10 mouse cellular contexts compared by ENCODE assay signal in genomic region chr14:54575031-54575430, GRCm38 (mm10). TPM values are rescaled to one million over a fixed set of nuclear protein-coding genes. Genes with fewer than 3 reads are reported as not detected.
DNase-seq lines count a peak whose midpoint lies in the region; ATAC-seq and TF ChIP-seq lines count a peak whose summit lies in the region.
"Had no signal": no experiment of that assay in that cellular context is flagged by ENCODE, and none has a peak within 500 bp of the region (broad histone marks: within the 10 kb centered on the region; RNA-seq: fewer than 3 reads in every experiment).

No protein-coding gene starts in this region.

- no peak for TF ChIP-seq CTCF in heart, adult 2 months (IDR thresholded peaks at IDR 0.05)
- TF ChIP-seq CTCF in ES-Bruce4 (IDR thresholded peaks at IDR 0.05; ENCODE audit: low read depth, low read length), result no peak

- WGBS in heart, adult 2 months, result 38% methylated on average over 8 of the region's 8 CpGs
- WGBS in hindbrain, embryonic 11.5 days, result 2% methylated on average over 8 of the region's 8 CpGs
- WGBS in midbrain, embryonic 10.5 days, result 2% methylated on average over 8 of the region's 8 CpGs

- no peak for TF ChIP-seq EP300 in heart, adult 2 months (IDR thresholded peaks at IDR 0.05; ENCODE audit: insufficient read depth, low read depth, low read length)
- TF ChIP-seq EP300 in ES-Bruce4 (IDR thresholded peaks at IDR 0.05; ENCODE audit: insufficient read depth, low read depth, low read length), result no peak

- H3K27me3 ChIP-seq in heart, adult 2 months (ENCODE audit: control insufficient read depth, insufficient read depth, low read length), result peaks cover 2% of the 10 kb centered on the region; the same call in 1 of the 2 replicates
- no peaks in the 10 kb centered on the region for H3K27me3 ChIP-seq in ES-Bruce4 (ENCODE audit: control insufficient read depth, insufficient read depth, low read length, poor library complexity, severe bottlenecking)
- H3K27me3 ChIP-seq in hindbrain, embryonic 11.5 days (ENCODE audit: control insufficient read depth, insufficient read depth, low read length), result 0 out of 2 replicates have a peak, but pooled peaks cover 2% of the 10 kb centered on the region
- H3K27me3 ChIP-seq in midbrain, embryonic 10.5 days (ENCODE audit: low read depth, poor library complexity, severe bottlenecking), result no peaks in the 10 kb centered on the region

- H3K27ac ChIP-seq in heart, adult 2 months, result no peak overlapping the region; the same call in 1 of the 2 replicates
- peak overlapping the region; percentile 98 for H3K27ac ChIP-seq in ES-Bruce4 (ENCODE audit: insufficient read depth, low read length)
- no peak overlapping the region for H3K27ac ChIP-seq in hindbrain, embryonic 11.5 days (ENCODE audit: low read depth, low read length)
- H3K27ac ChIP-seq in midbrain, embryonic 10.5 days (replicated peaks), result peak overlapping the region; percentile 99
- H3K27ac ChIP-seq: macrophage had no signal

- H3K36me3 ChIP-seq in heart, adult 2 months (ENCODE audit: control insufficient read depth, insufficient read depth, low read length), result no peaks in the 10 kb centered on the region
- H3K36me3 ChIP-seq in ES-Bruce4 (ENCODE audit: control insufficient read depth, insufficient read depth, low read length, poor library complexity, severe bottlenecking), result peaks cover 36% of the 10 kb centered on the region
- peaks cover 2% of the 10 kb centered on the region; the same call in 1 of the 2 replicates for H3K36me3 ChIP-seq in hindbrain, embryonic 11.5 days (ENCODE audit: control insufficient read depth, insufficient read depth, low read length)
- H3K36me3 ChIP-seq in midbrain, embryonic 10.5 days, result peaks cover 43% of the 10 kb centered on the region

- TF ChIP-seq POLR2A in heart, adult 2 months (IDR thresholded peaks at IDR 0.05; ENCODE audit: insufficient read depth, low read depth, low read length), result no peak
- TF ChIP-seq POLR2A in ES-Bruce4 (IDR thresholded peaks at IDR 0.05; ENCODE audit: insufficient read depth, low read length), result no peak

- peaks cover 3% of the 10 kb centered on the region for H3K4me1 ChIP-seq in heart, adult 2 months (ENCODE audit: control insufficient read depth, insufficient read depth, low read length)
- peaks cover 6% of the 10 kb centered on the region for H3K4me1 ChIP-seq in ES-Bruce4 (ENCODE audit: control insufficient read depth, insufficient read depth, low read length)
- H3K4me1 ChIP-seq in hindbrain, embryonic 11.5 days (replicated peaks; ENCODE audit: control insufficient read depth, insufficient read depth, low read length), result peaks cover 23% of the 10 kb centered on the region
- peaks cover 87% of the 10 kb centered on the region for H3K4me1 ChIP-seq in midbrain, embryonic 10.5 days

- intact Hi-C loops in heart, adult 2 months (cut with DNase I), result loop anchor here (5.0 kb wide), 1 partner anchor 48 kb away; no protein-coding TSS in a partner anchor

- no peak for ATAC-seq in hindbrain, embryonic 11.5 days (ENCODE audit: low FRiP score)

- H3K79me2 ChIP-seq in heart, adult 2 months (replicated peaks; ENCODE audit: control insufficient read depth, insufficient read depth, low read length), result no peaks in the 10 kb centered on the region

- H3K9ac ChIP-seq in heart, adult 2 months (ENCODE audit: low read depth, low read length), result 0 out of 2 replicates have a peak overlapping the region, but pooled peaks have one; percentile 32
- H3K9ac ChIP-seq in ES-Bruce4 (ENCODE audit: low read depth, poor library complexity, severe bottlenecking), result peak overlapping the region; percentile 96
- peak overlapping the region; percentile 93 for H3K9ac ChIP-seq in hindbrain, embryonic 11.5 days (ENCODE audit: low read depth, low read length)

- DNase-seq in heart, adult 2 months, result no peak
- no peak for DNase-seq in heart, adult 8-10 months (ENCODE audit: low spot score)
- no peak for DNase-seq in hindbrain, embryonic 11.5 days (ENCODE audit: low spot score)
- no peak for DNase-seq in midbrain, embryonic 10.5 days (ENCODE audit: low spot score)
- no peak for DNase-seq in layer of hippocampus, postnatal 14 days (ENCODE audit: low spot score in 2 of 2)
- no peak for DNase-seq in frontal cortex, postnatal 25 days (ENCODE audit: low spot score in 2 of 2)
- no peak for DNase-seq in adrenal gland, adult 2 months

- no peaks in the 10 kb centered on the region for H3K9me3 ChIP-seq in ES-Bruce4 (replicated peaks; ENCODE audit: control insufficient read depth, insufficient read depth, low read length, poor library complexity, severe bottlenecking)
- no peaks in the 10 kb centered on the region for H3K9me3 ChIP-seq in hindbrain, embryonic 11.5 days (ENCODE audit: control insufficient read depth, low read length)
- no peaks in the 10 kb centered on the region for H3K9me3 ChIP-seq in midbrain, embryonic 10.5 days (replicated peaks)

- H3K4me2 ChIP-seq in hindbrain, embryonic 11.5 days (replicated peaks; ENCODE audit: low read depth, low read length), result peak overlapping the region; percentile 83

- peak overlapping the region; percentile 99 for H3K4me3 ChIP-seq in heart, adult 2 months
- H3K4me3 ChIP-seq in ES-Bruce4 (ENCODE audit: low read depth, low read length), result peak overlapping the region; percentile 86
- H3K4me3 ChIP-seq in hindbrain, embryonic 11.5 days (ENCODE audit: low read depth, low read length), result peak overlapping the region; percentile 83
- peak overlapping the region; percentile 100 for H3K4me3 ChIP-seq in midbrain, embryonic 10.5 days

RNA-seq across cellular contexts. Expression of gene Ajuba, which starts 2.3 kb away (rescaled TPM):
- total RNA-seq in heart, adult 2 months (2021), result 1 to 10 TPM; 4.6 to 4.8 TPM
- 7.8 and 13.4 TPM in 2 replicates for polyA plus RNA-seq in heart, adult 2 months (2012; rRNA removed)
- 1 to 10 TPM; 4.6 to 5.2 (median 4.7) TPM for total RNA-seq in heart, adult 8-10 months (2022)
- polyA plus RNA-seq in ES-Bruce4 (2011; ENCODE audit: insufficient read depth, insufficient read length, low read depth, missing spikeins), result 112 TPM in 2 replicates
- 23.2 and 29.4 TPM in 2 replicates for polyA plus RNA-seq in hindbrain, embryonic 11.5 days (2014; fragmentation: Nextera tagmentation; extraction: Ambion mirVana)
- polyA plus RNA-seq in midbrain, embryonic 10.5 days (2016; fragmentation: Nextera tagmentation; extraction: Ambion mirVana), result 66.6 and 88.8 TPM in 2 replicates
- 1 to 10 TPM; 2.6 to 3.2 TPM for total RNA-seq in layer of hippocampus, postnatal 14 days (2021)
- total RNA-seq in adrenal gland, adult 2 months (2021), result 10 to 100 TPM; 14.4 to 30.3 TPM
- polyA plus RNA-seq in adrenal gland, adult 2 months (2012; rRNA removed), result 47.0 and 56.9 TPM in 2 replicates

RNA-seq across cellular contexts. Expression of gene Haus4, which starts 20.6 kb away (rescaled TPM):
- 1 to 10 TPM; 3.5 to 3.8 TPM for total RNA-seq in heart, adult 2 months (2021)
- 3.2 and 4.1 TPM in 2 replicates for polyA plus RNA-seq in heart, adult 2 months (2012; rRNA removed)
- 1 to 10 TPM; 3.5 to 6.1 (median 4.1) TPM for total RNA-seq in heart, adult 8-10 months (2022)
- 68.6 and 72.3 TPM in 2 replicates for polyA plus RNA-seq in ES-Bruce4 (2011; ENCODE audit: insufficient read depth, insufficient read length, low read depth, missing spikeins)
- 34.8 and 35.7 TPM in 2 replicates for polyA plus RNA-seq in hindbrain, embryonic 11.5 days (2014; fragmentation: Nextera tagmentation; extraction: Ambion mirVana)
- polyA plus RNA-seq in midbrain, embryonic 10.5 days (2016; fragmentation: Nextera tagmentation; extraction: Ambion mirVana), result 48.0 and 53.8 TPM in 2 replicates
- total RNA-seq in layer of hippocampus, postnatal 14 days (2021), result 1 to 10 TPM; 4.1 to 4.2 TPM
- total RNA-seq in adrenal gland, adult 2 months (2021), result 10 to 100 TPM; 13.9 to 26.6 TPM
- polyA plus RNA-seq in adrenal gland, adult 2 months (2012; rRNA removed), result 20.4 and 21.0 TPM in 2 replicates

RNA-seq across cellular contexts. Expression of gene 4931414P19Rik, which starts 30.8 kb away (rescaled TPM):
- 1 to 10 TPM; 5.9 to 6.4 TPM for total RNA-seq in heart, adult 2 months (2021)
- 2.4 and 4.4 TPM in 2 replicates for polyA plus RNA-seq in heart, adult 2 months (2012; rRNA removed)
- total RNA-seq in heart, adult 8-10 months (2022), result 1 to 10 TPM; 2.7 to 5.8 (median 4.7) TPM
- polyA plus RNA-seq in ES-Bruce4 (2011; ENCODE audit: insufficient read depth, insufficient read length, low read depth, missing spikeins), result 8.4 and 9.2 TPM in 2 replicates
- polyA plus RNA-seq in hindbrain, embryonic 11.5 days (2014; fragmentation: Nextera tagmentation; extraction: Ambion mirVana), result 6.2 and 6.9 TPM in 2 replicates
- polyA plus RNA-seq in midbrain, embryonic 10.5 days (2016; fragmentation: Nextera tagmentation; extraction: Ambion mirVana), result 10.7 and 11.0 TPM in 2 replicates
- total RNA-seq in layer of hippocampus, postnatal 14 days (2021), result 1 to 10 TPM; 4.3 to 5.6 TPM
- total RNA-seq in adrenal gland, adult 2 months (2021), result 1 to 10 TPM; 2.9 to 8.2 TPM
- 7.4 and 9.6 TPM in 2 replicates for polyA plus RNA-seq in adrenal gland, adult 2 months (2012; rRNA removed)

RNA-seq across cellular contexts. Expression of gene Psmb5, which starts 42.8 kb away (rescaled TPM):
- 100 to 1,000 TPM; 164 to 187 TPM for total RNA-seq in heart, adult 2 months (2021)
- polyA plus RNA-seq in heart, adult 2 months (2012; rRNA removed), result 180 and 209 TPM in 2 replicates
- total RNA-seq in heart, adult 8-10 months (2022), result 100 to 1,000 TPM; 177 to 185 (median 182) TPM
- polyA plus RNA-seq in ES-Bruce4 (2011; ENCODE audit: insufficient read depth, insufficient read length, low read depth, missing spikeins), result 206 and 225 TPM in 2 replicates
- polyA plus RNA-seq in hindbrain, embryonic 11.5 days (2014; fragmentation: Nextera tagmentation; extraction: Ambion mirVana), result 439 and 455 TPM in 2 replicates
- polyA plus RNA-seq in midbrain, embryonic 10.5 days (2016; fragmentation: Nextera tagmentation; extraction: Ambion mirVana), result 470 and 478 TPM in 2 replicates
- 100 to 1,000 TPM; 211 to 215 TPM for total RNA-seq in layer of hippocampus, postnatal 14 days (2021)
- total RNA-seq in adrenal gland, adult 2 months (2021), result 100 to 1,000 TPM; 317 to 332 TPM
- polyA plus RNA-seq in adrenal gland, adult 2 months (2012; rRNA removed), result 267 and 322 TPM in 2 replicates

RNA-seq across cellular contexts. Expression of gene Psmb11, which starts 46.2 kb away (rescaled TPM):
- not detected for total RNA-seq in heart, adult 2 months (2021)
- polyA plus RNA-seq in heart, adult 2 months (2012; rRNA removed), result not detected in 2 replicates
- total RNA-seq in heart, adult 8-10 months (2022), result not detected
- polyA plus RNA-seq in ES-Bruce4 (2011; ENCODE audit: insufficient read depth, insufficient read length, low read depth, missing spikeins), result 0.21 and 0.64 TPM in 2 replicates
- polyA plus RNA-seq in hindbrain, embryonic 11.5 days (2014; fragmentation: Nextera tagmentation; extraction: Ambion mirVana), result not detected in 2 replicates
- 0.06 and 0.12 TPM in 2 replicates for polyA plus RNA-seq in midbrain, embryonic 10.5 days (2016; fragmentation: Nextera tagmentation; extraction: Ambion mirVana)
- under 1 TPM; 0.35 to 0.38 TPM for total RNA-seq in layer of hippocampus, postnatal 14 days (2021)
- not detected for total RNA-seq in adrenal gland, adult 2 months (2021)
- not detected in 2 replicates for polyA plus RNA-seq in adrenal gland, adult 2 months (2012; rRNA removed)
- total RNA-seq: adrenal gland, postnatal 4 days had no signal
- polyA plus RNA-seq: macrophage had no signal

Comparison
In these comparisons a context has a peak if more than half of its experiments do, and no peak if none do; other contexts are left out.
1. H3K27ac ChIP-seq: peak in ES-Bruce4 (single experiment) and midbrain, embryonic 10.5 days (single experiment); none in heart, adult 2 months (single experiment) and hindbrain, embryonic 11.5 days (single experiment).
2. H3K9ac ChIP-seq: peak in every context shown above with its lines; median percentile 96 in ES-Bruce4; 93 in hindbrain, embryonic 11.5 days; 32 in heart, adult 2 months.
3. Peak in every context shown above with its lines, with median percentiles within 50 percentile points of each other: H3K4me3 ChIP-seq.